Mouse (Mus musculus): ENCODE measurements at regions not wholly inside any gene's neighbourhood (a gene's known extent, or its start where the extent isn't known, plus 50 kb on each side); places are given as distances from the start of the nearest gene placed in this dataset.

GRCm38 (mm10) chr4:97439288-97440029 is 256.5 kb upstream of the Gm10192 start:
- H3K4me1 ChIP-seq = no peaks in the 10 kb centered on the region
- no peak overlapping the region for H3K27ac ChIP-seq (replicated peaks)
- no peak overlapping the region for H3K9ac ChIP-seq (replicated peaks)
- no peaks in the 10 kb centered on the region for H3K9me3 ChIP-seq (replicated peaks)
- 58% methylated on average over 5 of the region's 5 CpGs for WGBS
- no peak overlapping the region for H3K4me2 ChIP-seq
- H3K27me3 ChIP-seq (replicated peaks) = no peaks in the 10 kb centered on the region
- no peak overlapping the region for H3K4me3 ChIP-seq (replicated peaks)
- peak; percentile 68; the same call in 1 of the 2 replicates for ATAC-seq (ENCODE audit: low FRiP score)
- no peaks in the 10 kb centered on the region for H3K36me3 ChIP-seq

DNA sequence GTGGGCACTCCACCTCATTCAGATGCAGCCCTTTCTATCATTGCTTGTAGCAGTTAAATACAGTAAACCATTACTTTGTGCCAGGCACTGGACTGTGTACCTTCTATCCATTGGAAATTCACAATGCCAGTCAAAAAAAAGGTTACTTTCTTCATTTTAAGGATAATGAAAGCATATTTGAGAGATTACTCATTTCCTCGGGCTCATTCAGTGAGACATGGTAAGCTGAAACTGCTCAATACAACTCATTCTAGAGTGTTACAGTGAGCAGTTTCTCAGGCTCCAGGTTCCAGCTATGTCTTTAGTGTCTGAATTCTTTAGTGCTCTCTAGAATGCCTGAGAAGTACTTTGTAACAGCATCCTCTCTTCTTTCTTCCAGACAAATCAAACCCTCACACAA is 249.7 kb upstream of the Gm10192 start:
- ATAC-seq (ENCODE audit: low FRiP score) = no peak
- Histone ChIP-seq H3K4me2 (no peak overlapping the region), H3K27me3 (replicated peaks) (no peaks in the 10 kb centered on the region), H3K4me1 (no peaks in the 10 kb centered on the region), H3K9ac (replicated peaks) (no peak overlapping the region), H3K4me3 (replicated peaks) (no peak overlapping the region), H3K36me3 (no peaks in the 10 kb centered on the region), H3K9me3 (replicated peaks) (no peaks in the 10 kb centered on the region), H3K27ac (replicated peaks) (no peak overlapping the region)
- WGBS = 84% methylated on average over 1 of the region's 1 CpGs

DNA sequence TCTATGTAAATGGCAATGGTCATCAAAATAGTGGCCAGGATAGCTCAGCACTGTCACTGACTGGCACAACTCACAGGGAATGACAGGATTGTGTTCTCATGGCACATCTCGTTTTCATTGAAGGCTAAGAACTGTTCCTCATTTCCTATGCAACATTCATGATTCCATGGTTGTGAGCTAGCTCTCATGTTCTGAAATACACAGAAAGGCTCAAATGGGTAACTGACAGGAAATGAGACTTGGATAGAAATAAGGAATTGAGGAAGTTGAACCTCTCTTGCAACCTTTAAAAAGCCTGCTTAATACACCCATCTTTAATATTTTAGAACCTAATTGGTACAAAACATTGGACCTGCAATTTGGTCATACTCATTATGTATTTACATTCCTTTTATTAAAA is 249.1 kb upstream of the Gm10192 start:
- Histone ChIP-seq H3K36me3 (no peaks in the 10 kb centered on the region), H3K9me3 (replicated peaks) (no peaks in the 10 kb centered on the region), H3K9ac (replicated peaks) (no peak overlapping the region), H3K4me1 (no peaks in the 10 kb centered on the region), H3K27ac (replicated peaks) (no peak overlapping the region), H3K4me3 (replicated peaks) (no peak overlapping the region), H3K4me2 (no peak overlapping the region), H3K27me3 (replicated peaks) (no peaks in the 10 kb centered on the region)
- 87% methylated on average over 1 of the region's 1 CpGs for WGBS
- ATAC-seq (ENCODE audit: low FRiP score) = no peak

DNA sequence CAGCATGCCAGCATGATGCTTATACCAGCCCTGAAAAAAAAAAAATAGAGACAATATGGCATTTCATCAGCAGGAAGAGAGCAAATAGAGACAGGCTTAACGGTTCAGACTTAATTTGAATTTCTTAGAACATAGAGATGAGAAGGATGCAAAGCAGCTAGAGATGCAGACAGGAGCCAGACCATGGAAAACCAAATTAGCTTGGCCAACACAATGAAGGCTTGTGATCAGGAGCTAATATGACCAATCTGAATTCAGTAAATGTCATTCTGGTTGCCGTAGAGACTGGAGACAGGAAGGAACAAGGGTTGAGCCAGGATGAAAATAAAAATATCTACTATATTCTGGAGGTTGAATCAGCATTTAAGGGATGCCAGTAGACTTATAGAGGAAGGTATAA is 248.3 kb upstream of the Gm10192 start:
- Histone ChIP-seq H3K4me2 (no peak overlapping the region), H3K9ac (replicated peaks) (no peak overlapping the region), H3K27ac (replicated peaks) (no peak overlapping the region), H3K36me3 (no peaks in the 10 kb centered on the region), H3K4me3 (replicated peaks) (no peak overlapping the region), H3K4me1 (no peaks in the 10 kb centered on the region), H3K9me3 (replicated peaks) (no peaks in the 10 kb centered on the region), H3K27me3 (replicated peaks) (no peaks in the 10 kb centered on the region)
- no peak for ATAC-seq (ENCODE audit: low FRiP score)
- 47% methylated on average over 2 of the region's 2 CpGs for WGBS

GRCm38 (mm10) chr4:97419845-97420244 is 236.9 kb upstream of the Gm10192 start:
- Histone ChIP-seq H3K4me1 (peaks cover 4% of the 10 kb centered on the region), H3K4me3 (replicated peaks) (no peak overlapping the region), H3K4me2 (no peak overlapping the region), H3K27ac (replicated peaks) (no peak overlapping the region), H3K27me3 (replicated peaks) (no peaks in the 10 kb centered on the region), H3K36me3 (no peaks in the 10 kb centered on the region), H3K9me3 (replicated peaks) (no peaks in the 10 kb centered on the region), H3K9ac (replicated peaks) (no peak overlapping the region)
- ATAC-seq (ENCODE audit: low FRiP score) = no peak
- 81% methylated on average over 1 of the region's 1 CpGs for WGBS

DNA sequence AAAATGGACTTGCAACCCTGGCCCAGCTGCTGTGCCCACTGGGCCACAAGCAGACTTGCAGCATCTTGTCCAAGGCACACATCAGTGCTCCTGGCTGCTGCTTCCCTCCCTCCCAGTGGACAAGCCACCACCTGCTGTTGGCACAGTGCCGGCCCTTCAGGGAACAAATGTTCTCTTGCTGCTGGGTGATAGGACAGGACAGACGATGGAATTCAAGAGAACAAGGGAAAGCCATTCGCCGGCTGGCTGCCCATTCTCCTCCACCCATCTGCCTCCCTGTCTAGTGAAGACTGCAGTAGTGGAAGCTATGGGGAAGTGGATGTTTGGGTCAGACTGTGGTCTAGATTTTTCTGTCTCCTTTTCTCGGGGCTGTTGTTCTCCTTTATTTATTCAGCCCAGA is 235.7 kb upstream of the Gm10192 start:
- WGBS = 8% methylated on average over 5 of the region's 5 CpGs
- Histone ChIP-seq H3K4me2 (no peak overlapping the region), H3K4me3 (replicated peaks) (no peak overlapping the region), H3K36me3 (no peaks in the 10 kb centered on the region), H3K4me1 (peaks cover 4% of the 10 kb centered on the region), H3K27ac (replicated peaks) (no peak overlapping the region), H3K9me3 (replicated peaks) (no peaks in the 10 kb centered on the region), H3K9ac (replicated peaks) (no peak overlapping the region), H3K27me3 (replicated peaks) (no peaks in the 10 kb centered on the region)
- ATAC-seq (ENCODE audit: low FRiP score) = peak; percentile 61

DNA sequence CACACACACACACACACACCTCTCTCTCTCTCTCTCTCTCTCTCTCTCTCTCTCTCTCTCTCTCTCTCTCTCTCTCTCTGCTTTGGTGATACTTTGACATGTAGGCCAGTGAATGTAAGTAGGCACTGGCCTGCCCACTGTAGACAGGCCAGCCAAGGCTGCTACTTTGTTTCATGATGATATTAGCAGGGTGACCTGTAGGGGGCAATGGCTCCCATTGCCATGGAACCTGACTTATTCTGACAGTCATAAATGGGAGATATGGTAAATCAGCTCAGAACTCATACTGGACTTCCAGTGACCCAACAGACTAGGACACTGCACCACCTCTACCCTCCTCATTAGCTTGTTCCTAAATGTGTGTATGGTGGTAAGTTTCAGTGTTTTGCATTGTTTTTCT is 235.0 kb upstream of the Gm10192 start:
- peaks cover 4% of the 10 kb centered on the region for H3K4me1 ChIP-seq
- no peak overlapping the region for H3K27ac ChIP-seq (replicated peaks)
- H3K36me3 ChIP-seq = no peaks in the 10 kb centered on the region
- no peak overlapping the region for H3K4me3 ChIP-seq (replicated peaks)
- no peaks in the 10 kb centered on the region for H3K27me3 ChIP-seq (replicated peaks)
- H3K9ac ChIP-seq (replicated peaks) = no peak overlapping the region
- no peak overlapping the region for H3K4me2 ChIP-seq
- no peaks in the 10 kb centered on the region for H3K9me3 ChIP-seq (replicated peaks)
- no peak for ATAC-seq (ENCODE audit: low FRiP score)

DNA sequence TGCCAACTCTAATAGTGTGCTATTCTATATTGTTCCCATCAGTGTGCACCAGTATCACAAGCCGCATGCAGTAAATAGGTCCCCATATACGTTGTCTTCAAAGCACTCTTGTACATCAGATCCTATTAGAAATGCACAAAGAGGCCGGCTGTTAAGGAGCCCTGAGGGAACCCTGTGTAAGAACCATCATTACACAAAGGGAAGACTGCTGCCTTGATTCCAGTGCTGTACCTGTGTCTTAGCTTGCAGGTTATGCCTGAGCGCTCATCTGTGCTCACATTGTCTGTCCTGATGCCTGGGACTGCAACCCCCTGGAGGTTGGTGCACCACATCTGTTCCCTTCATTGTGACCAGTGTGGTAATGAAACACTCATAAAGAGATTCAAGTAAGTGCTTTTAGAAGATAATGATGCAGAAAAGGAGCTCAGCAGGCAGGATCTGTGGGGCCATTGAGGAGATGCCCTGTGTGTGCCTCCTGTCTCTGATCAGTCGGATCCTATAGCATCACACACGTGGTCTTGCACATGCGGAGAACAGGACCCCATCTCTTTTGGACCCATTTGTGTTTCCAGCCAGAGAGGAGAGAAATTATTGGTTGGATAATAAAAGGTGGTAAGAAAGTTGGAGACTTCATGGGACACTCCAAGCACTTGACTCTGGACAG is 225.8 kb upstream of the Gm10192 start:
- no peak overlapping the region for H3K4me2 ChIP-seq
- H3K9me3 ChIP-seq (replicated peaks) = no peaks in the 10 kb centered on the region
- no peak overlapping the region for H3K4me3 ChIP-seq (replicated peaks)
- 33% methylated on average over 7 of the region's 7 CpGs for WGBS
- H3K4me1 ChIP-seq = no peaks in the 10 kb centered on the region
- no peaks in the 10 kb centered on the region for H3K36me3 ChIP-seq
- no peak overlapping the region for H3K27ac ChIP-seq (replicated peaks)
- no peaks in the 10 kb centered on the region for H3K27me3 ChIP-seq (replicated peaks)
- no peak overlapping the region for H3K9ac ChIP-seq (replicated peaks)
- ATAC-seq (ENCODE audit: low FRiP score) = peak; percentile 73

DNA sequence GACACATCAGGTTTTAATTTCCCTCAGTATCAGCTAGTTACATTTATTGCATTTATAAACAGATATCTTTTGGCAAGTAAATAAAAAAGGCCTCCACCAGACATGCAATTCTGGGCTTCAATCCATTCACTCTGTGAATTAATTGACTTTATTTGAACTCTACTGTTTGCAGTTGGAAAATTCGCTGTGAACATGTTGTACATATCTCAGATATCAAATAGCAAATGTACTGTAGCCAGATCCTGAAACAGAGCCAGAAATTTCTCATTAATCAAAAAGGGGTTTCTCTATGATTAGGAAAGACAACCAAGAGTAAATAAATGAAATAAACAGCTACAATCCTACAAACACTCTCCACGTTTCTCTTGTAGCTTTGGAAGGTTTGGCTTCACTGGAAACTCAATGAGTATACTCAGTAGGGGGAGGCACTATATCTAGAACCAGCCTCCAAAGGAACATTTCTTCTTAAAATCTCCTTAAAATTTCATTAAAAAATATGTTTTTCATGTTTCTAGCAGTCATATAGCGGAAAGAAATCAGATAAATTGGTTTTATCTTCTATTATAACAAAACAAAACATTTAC is 211.8 kb upstream of the Gm10192 start:
- 86% methylated on average over 3 of the region's 3 CpGs for WGBS
- H3K4me2 ChIP-seq = no peak overlapping the region
- no peaks in the 10 kb centered on the region for H3K27me3 ChIP-seq (replicated peaks)
- H3K4me1 ChIP-seq = no peaks in the 10 kb centered on the region
- H3K27ac ChIP-seq (replicated peaks) = no peak overlapping the region
- H3K4me3 ChIP-seq (replicated peaks) = no peak overlapping the region
- no peak for ATAC-seq (ENCODE audit: low FRiP score)
- no peak overlapping the region for H3K9ac ChIP-seq (replicated peaks)
- no peaks in the 10 kb centered on the region for H3K36me3 ChIP-seq
- H3K9me3 ChIP-seq (replicated peaks) = no peaks in the 10 kb centered on the region

- H3K4me3 ChIP-seq (replicated peaks) = no peak overlapping the region
- H3K27me3 ChIP-seq (replicated peaks) = no peaks in the 10 kb centered on the region
- no peak overlapping the region for H3K4me2 ChIP-seq
- no peaks in the 10 kb centered on the region for H3K36me3 ChIP-seq
- H3K9ac ChIP-seq (replicated peaks) = no peak overlapping the region
- H3K4me1 ChIP-seq = peaks cover 7% of the 10 kb centered on the region
- WGBS = 67% methylated on average over 3 of the region's 3 CpGs
- ATAC-seq (ENCODE audit: low FRiP score) = no peak
- no peak overlapping the region for H3K27ac ChIP-seq (replicated peaks)
- H3K9me3 ChIP-seq (replicated peaks) = no peaks in the 10 kb centered on the region
Measured at GRCm38 (mm10) chr4:97381084-97381483, 198.1 kb upstream of the Gm10192 start.

DNA sequence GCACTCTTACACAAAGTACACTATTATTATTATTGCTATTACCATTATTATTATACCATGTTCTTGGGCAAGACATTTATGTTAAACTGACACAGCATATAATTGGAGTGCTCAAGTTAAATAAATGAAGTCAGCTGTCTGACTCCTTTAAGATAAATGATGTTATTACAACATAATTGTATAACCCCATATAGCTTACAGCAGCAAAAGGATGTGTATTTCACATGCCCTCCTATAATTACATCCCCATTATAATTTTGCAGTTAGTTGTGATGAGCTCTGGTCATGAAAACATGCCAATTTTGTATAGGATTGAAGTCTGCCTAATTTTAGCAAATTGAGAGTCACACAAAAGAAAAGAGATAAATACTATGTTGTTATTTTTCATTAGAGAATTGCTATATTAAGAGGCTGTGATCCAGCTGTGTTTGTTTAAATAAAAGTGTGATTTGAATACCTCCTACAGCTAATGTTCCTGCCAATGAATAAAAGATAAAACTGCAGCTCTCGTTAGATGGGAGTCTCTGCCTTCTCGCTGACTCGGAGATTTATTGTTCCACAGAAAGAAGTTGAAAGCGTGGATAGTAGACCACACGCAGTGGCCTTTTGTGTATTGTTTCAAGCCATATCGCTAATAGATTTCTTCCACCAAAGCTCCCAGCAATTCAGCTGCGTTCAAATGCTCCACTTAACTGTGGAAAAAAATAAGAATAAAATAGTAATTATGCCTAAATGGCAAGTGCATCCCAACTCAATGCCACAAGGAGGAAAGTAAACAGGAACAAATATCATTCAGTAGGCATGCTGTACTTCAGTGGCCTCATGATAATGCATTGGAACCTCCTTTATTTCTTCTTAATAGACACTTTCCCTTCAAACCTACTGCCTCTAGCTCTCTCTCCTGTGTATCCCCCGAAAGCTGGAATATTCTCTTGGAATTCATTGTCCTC is 194.9 kb upstream of the Gm10192 start:
- H3K36me3 ChIP-seq = no peaks in the 10 kb centered on the region
- peaks cover 7% of the 10 kb centered on the region for H3K4me1 ChIP-seq
- H3K9ac ChIP-seq (replicated peaks) = no peak overlapping the region
- no peak overlapping the region for H3K4me3 ChIP-seq (replicated peaks)
- H3K4me2 ChIP-seq = no peak overlapping the region
- ATAC-seq (ENCODE audit: low FRiP score) = peak; percentile 87
- WGBS = 14% methylated on average over 8 of the region's 8 CpGs
- H3K27me3 ChIP-seq (replicated peaks) = no peaks in the 10 kb centered on the region
- no peaks in the 10 kb centered on the region for H3K9me3 ChIP-seq (replicated peaks)
- H3K27ac ChIP-seq (replicated peaks) = no peak overlapping the region

Data from neural tube, embryonic 15.5 days (tissue).